Mouse (Mus musculus) gastrocnemius, postnatal 36 days (tissue): ENCODE results near the gene Mlxip. TPM values are rescaled to one million over a fixed set of nuclear protein-coding genes. Genes with fewer than 3 reads are reported as not detected.
A peak's percentile ranks its signal among the peaks of the same experiment; 100 is the strongest.

Experiments used
- DNase-seq, 2 experiments: peaks; one replicate each; pipeline ENCODE4 v3.0.0; 2022
- intact Hi-C: fragments of 180-260 bp; cut with DNase I; formaldehyde crosslinking; loops from one replicate; pipeline ENCODE4 v1.15.1; 2025
- total RNA-seq, 2 experiments: library from RNA; stranded (reverse); gene quantifications; 2 replicates each; pipeline ENCODE4 v1.2.3; 2021

Mlxip gene
- total RNA-seq, 2 experiments from 2014 or later: 49.7 to 50.7 TPM

GRCm38 (mm10) chr5:123489112-123489785 lies 94.7 kb downstream of the Mlxip start, which contains the start of the genes Lrrc43 and Il31:
TSS of gene Lrrc43 (plus strand) at chr5:123489305.
TSS of gene Il31 (minus strand) at chr5:123489489.
- DNase-seq: no peak
- intact Hi-C loops: no loop called here

- intact Hi-C loops: no loop called here
- peak; percentile 38 to 44 for DNase-seq
Measured at GRCm38 (mm10) chr5:123489935-123490334, 95.3 kb downstream of the Mlxip start.

GRCm38 (mm10) chr5:123499717-123500116 lies 105.1 kb downstream of the Mlxip start:
- no peak for DNase-seq
- intact Hi-C loops: loop anchor here (2.0 kb wide), 1 partner anchor 55 kb away; no protein-coding TSS in a partner anchor

GRCm38 (mm10) chr5:123501973-123502372 lies 107.4 kb downstream of the Mlxip start:
- DNase-seq: no peak
- intact Hi-C loops: no loop called here

Other genes with a start within 250 kb of the Mlxip start
- 10 to 100 TPM; 13.0 to 15.7 TPM for gene Psmd9, start 225.4 kb upstream of the Mlxip start, total RNA-seq
- under 1 TPM in 1 of 2 experiments, not detected in 1; 0.79 TPM for gene Hpd, start 212.1 kb upstream of the Mlxip start, total RNA-seq
- gene Wdr66, start 142.7 kb upstream of the Mlxip start, total RNA-seq: 1 to 10 TPM in 1 of 2 experiments, under 1 TPM in 1; 0.87 to 2.2 TPM
- gene Bcl7a, start 51.0 kb upstream of the Mlxip start, total RNA-seq: 10 to 100 TPM in 1 of 2 experiments, 1 to 10 TPM in 1; 6.6 to 10.7 TPM
- gene Lrrc43, start 94.5 kb downstream of the Mlxip start, total RNA-seq: not detected
- gene Il31, start 94.7 kb downstream of the Mlxip start, total RNA-seq: not detected
- not detected for gene B3gnt4, start 115.7 kb downstream of the Mlxip start, total RNA-seq
- gene Diablo, start 129.4 kb downstream of the Mlxip start, total RNA-seq: 10 to 100 TPM; 36.1 to 39.0 TPM
- gene Gm49027, start 130.7 kb downstream of the Mlxip start, total RNA-seq: not detected
- 10 to 100 TPM; 28.6 to 31.1 TPM for gene Vps33a, start 178.2 kb downstream of the Mlxip start, total RNA-seq